Mouse (Mus musculus): ENCODE measurements around the gene Mllt10. TPM values are rescaled to one million over a fixed set of nuclear protein-coding genes. Genes with fewer than 3 reads are reported as not detected.

Mllt10 gene
- total and polyA plus RNA-seq, 2 experiments from 2014 or later: 27.4 to 31.3 TPM

DNA sequence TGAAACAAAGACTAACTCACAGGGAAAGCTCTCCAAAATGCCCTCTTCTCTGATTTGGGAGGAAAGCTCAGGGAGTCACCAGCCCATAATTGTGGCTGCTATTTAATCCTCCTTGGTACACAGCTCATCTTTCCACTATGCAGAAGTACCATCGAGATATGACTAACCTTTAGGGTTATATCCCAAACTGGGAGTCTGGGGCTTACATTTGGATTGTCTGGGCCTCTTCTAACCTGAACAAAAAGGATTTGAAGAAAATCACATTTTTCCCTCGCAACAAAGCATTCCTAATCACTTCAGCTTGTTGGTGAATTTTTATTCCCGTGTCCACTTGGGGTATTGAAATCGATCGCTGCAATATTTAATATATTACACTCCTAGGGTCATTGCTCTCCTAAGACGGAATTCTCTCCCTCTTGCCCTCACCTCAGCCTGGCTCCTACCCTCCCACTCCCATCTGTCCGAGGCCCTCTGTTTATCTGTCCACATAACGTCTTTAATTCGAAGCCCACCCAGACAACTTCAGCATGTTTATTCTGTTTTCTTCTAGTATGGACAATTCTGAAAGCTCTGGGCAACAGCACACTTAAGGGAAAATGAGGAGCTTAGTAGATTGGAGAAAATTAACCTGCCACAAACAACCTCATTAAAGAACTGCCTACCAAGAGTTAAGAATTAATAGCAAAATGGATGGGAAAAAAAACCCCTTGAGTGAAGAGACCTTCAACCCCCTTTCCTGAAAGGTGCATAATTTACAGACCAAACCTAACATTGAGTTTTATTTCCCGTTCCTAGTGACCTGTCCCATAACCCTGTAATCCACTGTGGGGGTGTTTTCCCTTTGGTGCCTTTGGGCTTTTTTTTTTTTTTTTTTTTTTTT, 20.4 kb upstream of the Mllt10 start:
- Histone ChIP-seq H3K36me3 (ENCODE audit: insufficient read depth) (no peaks in the 10 kb centered on the region), H3K9ac (no peak overlapping the region), H3K4me2 (ENCODE audit: low read depth) (no peak overlapping the region), H3K27me3 (ENCODE audit: insufficient read depth, low read length) (no peaks in the 10 kb centered on the region), H3K27ac (ENCODE audit: low read depth, low read length) (no peak overlapping the region), H3K4me3 (ENCODE audit: low read depth, low read length) (no peak overlapping the region), H3K4me1 (ENCODE audit: insufficient read depth) (peaks cover 9% of the 10 kb centered on the region; the same call in 1 of the 2 replicates), H3K9me3 (ENCODE audit: low read length) (no peaks in the 10 kb centered on the region)
- no peak for TF ChIP-seq CTCF (IDR thresholded peaks at IDR 0.05; ENCODE audit: low read depth)
- no peak for ATAC-seq
- WGBS: 65% methylated on average over 10 of the region's 10 CpGs
- DNase-seq: peak; percentile 21

DNA sequence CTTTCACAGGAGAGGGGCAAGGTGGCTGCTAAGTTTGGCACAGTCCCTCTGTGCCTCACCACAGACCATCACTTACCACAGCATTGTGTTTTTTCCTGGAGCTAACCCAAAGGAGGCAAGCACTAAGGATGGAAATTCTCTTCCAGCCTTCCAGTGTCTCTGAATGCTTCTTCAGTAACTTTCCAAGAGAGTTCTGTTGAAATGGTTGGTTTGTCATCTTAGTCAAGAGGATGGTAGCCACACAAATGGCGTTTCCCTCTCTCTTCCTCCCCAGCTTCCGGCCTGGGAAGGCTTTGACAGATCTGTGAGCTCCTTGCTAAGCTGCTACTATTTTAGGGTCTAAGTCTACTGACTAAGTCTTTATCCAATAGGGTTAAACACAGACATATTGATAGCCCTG, 17.5 kb upstream of the Mllt10 start, which contains the start of gene A930004D18Rik:
Gene A930004D18Rik, minus strand, starts transcription at position 247 of the 400 bp plus-strand sequence.
- TF ChIP-seq CTCF (IDR thresholded peaks at IDR 0.05; ENCODE audit: low read depth): no peak
- Histone ChIP-seq H3K27me3 (ENCODE audit: insufficient read depth, low read length) (no peaks in the 10 kb centered on the region), H3K4me3 (ENCODE audit: low read depth, low read length) (no peak within 1 kb of the TSS), H3K9me3 (ENCODE audit: low read length) (no peaks in the 10 kb centered on the region), H3K9ac (no peak within 1 kb of the TSS), H3K4me2 (ENCODE audit: low read depth) (no peak within 1 kb of the TSS), H3K27ac (ENCODE audit: low read depth, low read length) (no peak within 1 kb of the TSS), H3K36me3 (ENCODE audit: insufficient read depth) (no peaks in the 10 kb centered on the region), H3K4me1 (ENCODE audit: insufficient read depth) (peaks cover 26% of the 10 kb centered on the region)
- ATAC-seq (no peak), DNase-seq (peak; percentile 14)
- WGBS: 80% methylated on average over 2 of the region's 2 CpGs

- DNase-seq: peak; percentile 33
- WGBS: 53% methylated on average over 3 of the region's 3 CpGs
- Histone ChIP-seq H3K4me3 (ENCODE audit: low read depth, low read length) (no peak overlapping the region), H3K27ac (ENCODE audit: low read depth, low read length) (no peak overlapping the region), H3K9ac (no peak overlapping the region), H3K4me1 (ENCODE audit: insufficient read depth) (peaks cover 26% of the 10 kb centered on the region), H3K27me3 (ENCODE audit: insufficient read depth, low read length) (no peaks in the 10 kb centered on the region), H3K36me3 (ENCODE audit: insufficient read depth) (no peaks in the 10 kb centered on the region), H3K9me3 (ENCODE audit: low read length) (no peaks in the 10 kb centered on the region), H3K4me2 (ENCODE audit: low read depth) (no peak overlapping the region)
- no peak for ATAC-seq
- no peak for TF ChIP-seq CTCF (IDR thresholded peaks at IDR 0.05; ENCODE audit: low read depth)
These were observed 16.8 kb upstream of the Mllt10 start for GRCm38 (mm10) chr2:18038141-18038752.

DNA sequence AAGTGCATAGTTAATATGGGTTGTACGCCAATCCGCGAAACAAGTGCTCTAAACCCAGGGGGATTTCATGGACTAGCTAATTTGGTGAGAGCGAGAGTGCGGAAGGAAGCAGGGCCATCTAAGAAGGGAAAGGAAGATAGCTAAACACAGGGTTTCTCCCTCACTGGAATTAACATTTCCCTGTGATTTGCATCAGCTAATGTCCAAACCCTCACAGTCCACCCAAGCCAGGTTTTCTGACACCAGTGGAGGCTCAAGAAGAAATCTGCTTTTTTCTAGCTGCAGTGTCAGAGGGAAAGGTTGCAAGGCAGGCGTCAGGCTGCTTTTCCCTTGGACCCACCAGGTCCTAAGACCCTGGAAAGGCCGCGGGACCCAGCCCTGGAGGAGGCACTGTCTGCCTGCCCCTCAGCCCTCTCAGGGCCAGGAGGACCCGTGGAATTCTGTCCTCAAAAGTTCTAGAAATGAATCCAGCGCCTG, 16.1 kb upstream of the Mllt10 start:
- H3K9me3 ChIP-seq (ENCODE audit: low read length): no peaks in the 10 kb centered on the region
- peaks cover 26% of the 10 kb centered on the region for H3K4me1 ChIP-seq (ENCODE audit: insufficient read depth)
- ATAC-seq: no peak
- H3K9ac ChIP-seq: peak overlapping the region; percentile 58; the same call in 1 of the 2 replicates
- no peaks in the 10 kb centered on the region for H3K36me3 ChIP-seq (ENCODE audit: insufficient read depth)
- H3K4me3 ChIP-seq (ENCODE audit: low read depth, low read length): no peak overlapping the region
- H3K4me2 ChIP-seq (ENCODE audit: low read depth): peak overlapping the region; percentile 70
- 50% methylated on average over 10 of the region's 10 CpGs for WGBS
- no peak for TF ChIP-seq CTCF (IDR thresholded peaks at IDR 0.05; ENCODE audit: low read depth)
- H3K27me3 ChIP-seq (ENCODE audit: insufficient read depth, low read length): no peaks in the 10 kb centered on the region
- 0 out of 2 replicates have a peak overlapping the region, but pooled peaks have one; percentile 48 for H3K27ac ChIP-seq (ENCODE audit: low read depth, low read length)
- peak; percentile 58 for DNase-seq

- DNase-seq: peak; percentile 77
- H3K4me3 ChIP-seq (ENCODE audit: low read depth, low read length): peak overlapping the region; percentile 26
- no peaks in the 10 kb centered on the region for H3K9me3 ChIP-seq (ENCODE audit: low read length)
- no peaks in the 10 kb centered on the region for H3K36me3 ChIP-seq (ENCODE audit: insufficient read depth)
- no peak for TF ChIP-seq CTCF (IDR thresholded peaks at IDR 0.05; ENCODE audit: low read depth)
- no peaks in the 10 kb centered on the region for H3K27me3 ChIP-seq (ENCODE audit: insufficient read depth, low read length)
- WGBS: 9% methylated on average over 44 of the region's 46 CpGs
- peak overlapping the region; percentile 58 for H3K9ac ChIP-seq
- peak; percentile 57 for ATAC-seq
- peak overlapping the region; percentile 48 for H3K27ac ChIP-seq (ENCODE audit: low read depth, low read length)
- H3K4me1 ChIP-seq (ENCODE audit: insufficient read depth): peaks cover 26% of the 10 kb centered on the region
- H3K4me2 ChIP-seq (ENCODE audit: low read depth): peak overlapping the region; percentile 70
These were observed 15.3 kb upstream of the Mllt10 start for GRCm38 (mm10) chr2:18039566-18040290.

GRCm38 (mm10) chr2:18040347-18041160, 14.5 kb upstream of the Mllt10 start:
- Histone ChIP-seq H3K27me3 (ENCODE audit: insufficient read depth, low read length) (no peaks in the 10 kb centered on the region), H3K4me3 (ENCODE audit: low read depth, low read length) (peak overlapping the region; percentile 10; the same call in 1 of the 2 replicates), H3K36me3 (ENCODE audit: insufficient read depth) (no peaks in the 10 kb centered on the region), H3K9ac (peak overlapping the region; percentile 58), H3K27ac (ENCODE audit: low read depth, low read length) (peak overlapping the region; percentile 72), H3K9me3 (ENCODE audit: low read length) (no peaks in the 10 kb centered on the region), H3K4me2 (ENCODE audit: low read depth) (peak overlapping the region; percentile 70), H3K4me1 (ENCODE audit: insufficient read depth) (peaks cover 26% of the 10 kb centered on the region)
- WGBS: 16% methylated on average over 27 of the region's 27 CpGs
- peak; percentile 36 for ATAC-seq
- no peak for TF ChIP-seq CTCF (IDR thresholded peaks at IDR 0.05; ENCODE audit: low read depth)
- peak; percentile 78 for DNase-seq
